Mouse (Mus musculus) lung, postnatal 14 days (tissue): Measurements from ENCODE around the gene Cyp19a1.
A peak's percentile ranks its signal among the peaks of the same experiment; 100 is the strongest.

Source experiments
- DNase-seq: peaks from one replicate; pipeline ENCODE4 v3.0.0; 2021

Cyp19a1 gene

DNA sequence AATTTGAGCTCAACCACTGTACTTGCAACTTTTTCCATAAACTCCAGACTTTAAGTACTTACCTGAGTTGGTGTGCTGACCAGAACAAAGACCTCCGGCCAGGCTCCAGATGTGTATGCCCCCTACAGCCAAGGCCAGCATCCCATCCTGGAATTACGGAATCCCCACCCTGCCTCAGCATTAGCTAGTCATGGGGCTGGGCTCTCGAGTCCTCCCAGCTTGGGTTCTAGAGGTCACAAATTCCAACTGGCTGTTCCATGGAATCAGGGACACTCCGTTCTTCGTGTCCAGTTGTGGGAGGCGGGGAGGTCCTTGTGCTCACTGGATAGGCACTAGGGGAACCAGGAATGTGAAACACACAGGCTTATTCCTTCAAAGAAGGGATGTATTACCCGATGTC, at the start of gene Cyp19a1:
Gene Cyp19a1 (minus strand): TSS at position 101 of the 400 bp plus-strand sequence.
- DNase-seq = no peak

DNA sequence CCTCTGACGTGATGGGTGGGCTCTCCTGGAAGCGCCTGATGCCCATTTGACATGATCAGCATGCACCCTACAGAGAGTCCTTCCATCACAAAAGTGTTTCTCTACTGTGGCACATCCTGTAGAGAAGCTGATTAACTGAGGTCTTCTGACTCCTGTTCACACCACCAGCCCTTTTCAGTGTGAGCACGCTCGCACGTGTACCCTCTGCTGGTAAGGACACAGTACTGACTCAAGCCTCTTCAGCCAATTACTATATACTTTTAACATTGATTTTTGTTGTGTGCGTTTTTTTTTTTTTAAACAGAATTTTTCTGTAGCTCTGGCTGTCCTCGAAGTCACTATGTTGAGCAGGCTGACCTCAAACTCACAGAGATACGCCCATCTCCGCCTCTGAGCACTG, 48.5 kb upstream of the Cyp19a1 start:
- DNase-seq = no peak

DNA sequence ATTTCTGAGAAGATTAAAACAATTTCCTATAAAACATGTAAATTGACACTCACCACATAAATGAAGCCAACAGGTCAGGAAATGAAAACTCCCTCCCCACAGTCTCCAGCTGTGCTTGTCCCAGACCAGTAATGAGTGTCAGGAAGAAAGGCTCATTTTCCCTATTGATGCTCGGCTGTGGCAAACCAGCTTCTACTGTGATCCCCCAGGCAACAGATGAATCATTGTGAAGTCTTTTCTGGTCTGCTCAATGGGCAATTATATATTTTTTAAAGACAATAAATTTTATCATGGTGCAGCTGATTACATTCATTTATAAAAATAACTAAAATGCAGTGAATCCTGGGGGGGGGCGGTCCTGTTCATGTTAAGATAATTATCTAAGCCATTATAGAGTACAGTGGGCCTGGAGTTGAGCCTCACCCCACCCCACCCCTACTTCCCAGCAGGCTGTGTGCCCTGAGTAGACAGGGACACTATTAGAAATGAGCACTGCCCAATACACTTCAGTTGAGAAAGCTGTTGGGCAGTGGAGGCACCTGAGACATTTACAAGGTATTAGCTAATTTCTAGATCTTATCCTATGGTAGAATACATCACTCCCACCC, 40.9 kb upstream of the Cyp19a1 start:
- no peak for DNase-seq

DNA sequence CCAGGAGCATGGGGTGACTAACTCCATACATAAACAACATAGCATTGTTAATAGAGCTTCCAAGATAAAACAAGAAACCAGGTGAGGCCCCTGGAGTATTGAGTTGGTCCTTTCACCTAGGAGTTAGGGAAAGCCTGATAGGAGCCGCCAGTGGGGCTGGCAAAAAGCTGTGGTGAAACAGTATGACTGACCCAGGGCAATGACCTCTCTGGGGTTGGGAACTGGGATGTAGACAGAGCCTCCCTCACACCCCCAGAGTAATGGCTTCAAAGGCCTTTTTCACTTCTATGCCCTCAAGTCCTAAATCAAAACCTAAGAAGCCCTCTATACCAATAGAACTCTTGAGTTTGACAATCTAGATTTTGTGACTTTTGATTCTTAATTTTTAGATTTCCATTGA, 40.3 kb upstream of the Cyp19a1 start:
- DNase-seq = no peak

DNA sequence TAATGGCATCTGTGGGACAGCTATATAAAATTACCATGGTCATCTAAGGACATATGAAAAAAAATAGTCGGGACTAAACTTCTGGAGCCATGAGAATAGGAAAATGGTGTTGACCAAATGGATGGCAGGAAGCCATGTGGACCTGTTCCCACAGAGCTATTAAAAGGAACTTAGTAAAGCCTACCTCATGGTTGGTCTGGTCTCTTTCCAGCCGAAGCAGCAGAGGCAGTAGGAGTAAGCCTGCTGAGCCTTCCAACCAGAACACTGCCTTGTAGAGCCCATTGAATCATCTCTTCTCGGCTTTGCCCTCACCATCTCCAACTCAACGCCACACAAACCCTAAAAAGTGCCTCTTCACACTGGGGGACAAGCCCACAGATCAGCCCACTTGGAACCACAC, 33.3 kb upstream of the Cyp19a1 start:
- DNase-seq = no peak

DNA sequence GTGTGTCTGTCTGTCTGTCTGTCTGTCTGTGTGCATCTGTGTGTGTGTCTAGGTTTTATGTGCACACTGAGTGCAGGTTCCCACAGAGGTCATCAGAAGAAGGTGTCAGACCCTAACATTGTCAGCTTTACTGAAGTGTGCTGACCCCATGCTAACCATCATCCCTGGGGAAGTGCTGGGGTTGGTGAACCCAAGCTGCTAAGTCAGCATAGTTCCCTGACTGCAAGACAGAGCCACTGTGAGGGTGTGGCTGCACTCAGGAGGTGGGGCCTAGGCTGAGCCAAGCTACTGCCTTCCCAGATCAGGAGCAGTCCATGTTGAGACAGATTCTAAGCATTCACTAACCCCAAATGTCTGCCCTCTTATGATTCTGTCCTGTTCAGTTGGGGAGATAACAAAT, 31.9 kb upstream of the Cyp19a1 start:
- DNase-seq = no peak

DNA sequence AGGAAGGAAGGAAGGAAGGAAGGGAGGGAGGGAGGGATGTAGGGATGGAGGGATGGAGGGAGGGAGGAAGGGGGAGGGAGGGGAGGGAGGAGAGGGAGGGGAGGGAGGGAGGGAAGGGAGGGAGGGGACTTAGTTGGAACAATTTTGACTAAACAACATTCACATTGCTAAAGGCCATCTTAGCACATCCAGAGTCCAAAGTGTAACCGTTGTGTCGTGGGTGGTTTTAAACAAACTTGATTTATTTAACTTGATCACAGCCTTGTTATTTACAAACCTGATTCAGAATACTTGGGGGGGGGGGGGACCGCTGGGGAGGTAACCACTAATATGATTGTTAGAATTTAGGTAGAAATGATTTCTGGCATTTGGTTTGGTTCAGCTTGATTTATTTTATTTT, 31.5 kb upstream of the Cyp19a1 start:
- no peak for DNase-seq

DNA sequence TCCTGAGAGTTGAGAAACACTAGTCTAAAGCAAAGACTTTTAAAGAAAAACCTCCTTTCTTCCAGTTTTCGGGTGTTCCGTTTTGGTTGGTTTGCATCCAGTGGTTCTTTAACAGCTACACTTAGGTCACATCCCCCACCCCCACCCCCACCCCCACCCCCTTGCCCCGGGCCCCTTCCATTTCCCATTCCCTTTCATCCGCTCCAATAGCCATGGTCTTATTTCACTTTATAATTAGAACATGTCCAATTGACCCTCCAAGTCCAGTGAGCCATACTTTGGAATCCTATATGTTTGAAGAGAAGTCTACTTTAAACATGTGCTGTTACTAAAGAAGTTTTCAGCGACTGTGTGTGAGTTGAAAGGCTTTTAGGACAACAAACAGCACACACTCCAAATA, 19.9 kb upstream of the Cyp19a1 start:
- no peak for DNase-seq

DNA sequence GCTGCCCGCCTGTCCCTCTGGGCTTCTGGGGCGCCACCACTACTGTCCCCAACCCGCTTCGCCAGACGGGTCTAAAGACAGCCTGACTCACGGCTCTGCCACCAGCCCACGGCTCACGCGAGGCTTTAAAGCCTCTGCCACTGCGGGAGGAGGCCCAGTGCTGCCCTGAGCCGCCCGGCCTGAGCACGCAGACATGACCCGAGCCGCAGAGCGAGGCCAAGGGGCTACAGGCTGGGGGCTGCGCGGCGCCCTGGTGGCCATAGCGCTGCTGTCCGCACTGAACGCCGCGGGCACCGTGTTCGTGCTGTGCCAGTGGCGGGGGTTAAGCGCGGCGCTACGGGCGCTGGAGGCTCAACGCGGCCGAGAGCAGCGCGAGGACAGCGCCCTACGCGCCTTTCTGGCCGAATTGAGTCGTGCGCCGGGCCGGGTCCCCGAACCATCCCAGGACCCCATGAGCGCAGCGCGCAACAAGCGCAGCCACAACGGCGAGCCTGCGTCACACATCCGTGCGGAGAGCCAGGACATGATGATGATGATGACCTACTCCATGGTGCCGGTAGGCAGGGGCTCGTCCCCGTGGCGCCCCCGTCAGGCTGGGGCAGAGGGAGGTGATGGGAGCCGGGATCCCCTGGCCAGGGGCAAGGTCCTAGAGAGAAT, 18.5 kb upstream of the Cyp19a1 start, which contains the start of gene Gldn:
Gene Gldn (plus strand): TSS at position 156 of the 657 bp plus-strand sequence.
- no peak for DNase-seq

DNA sequence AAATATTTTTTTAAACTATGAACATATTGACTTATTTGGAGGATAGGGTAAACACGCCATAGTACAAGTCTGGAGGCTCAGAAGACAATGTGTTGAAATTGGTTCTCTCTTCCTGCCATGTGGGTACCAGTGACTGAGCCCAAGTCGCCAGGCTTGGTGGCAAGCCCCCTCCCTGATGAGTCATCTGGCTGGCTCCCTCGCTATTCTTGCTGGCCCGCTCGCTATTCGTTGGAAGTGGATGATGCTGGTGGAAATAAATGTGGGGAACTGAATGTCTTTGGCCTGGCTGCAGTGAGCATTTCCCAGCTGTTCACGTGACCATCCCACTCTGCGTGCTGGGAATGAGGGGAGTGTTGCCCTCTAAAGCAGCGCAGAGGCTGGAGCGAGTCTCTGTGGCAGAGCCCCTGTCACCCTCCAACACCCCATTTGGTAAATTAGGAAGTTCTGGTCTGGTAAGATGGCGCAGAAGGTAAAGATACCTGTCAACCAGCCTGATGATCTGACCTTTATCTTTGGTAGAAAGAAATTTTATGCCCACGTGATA, 11.2 kb upstream of the Cyp19a1 start:
- no peak for DNase-seq

DNA sequence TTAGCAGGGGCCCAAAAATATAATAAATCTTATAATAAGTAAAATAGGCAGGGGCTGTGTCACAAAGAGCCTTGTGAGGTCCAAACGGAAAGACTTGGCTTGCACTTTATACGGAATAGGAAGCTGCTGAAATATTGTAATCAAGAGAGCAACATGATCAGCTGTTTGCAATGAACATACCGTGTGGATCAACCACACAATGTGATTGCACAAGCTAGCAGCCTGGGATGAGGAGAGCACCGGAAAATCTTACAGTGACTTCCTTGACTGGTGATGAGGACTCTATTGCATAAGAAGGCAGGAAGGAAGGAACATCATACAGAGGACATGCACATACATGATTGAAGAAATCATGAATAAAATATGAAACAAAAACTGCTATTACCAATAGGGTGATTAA, 7.4 kb upstream of the Cyp19a1 start:
- DNase-seq = no peak

DNA sequence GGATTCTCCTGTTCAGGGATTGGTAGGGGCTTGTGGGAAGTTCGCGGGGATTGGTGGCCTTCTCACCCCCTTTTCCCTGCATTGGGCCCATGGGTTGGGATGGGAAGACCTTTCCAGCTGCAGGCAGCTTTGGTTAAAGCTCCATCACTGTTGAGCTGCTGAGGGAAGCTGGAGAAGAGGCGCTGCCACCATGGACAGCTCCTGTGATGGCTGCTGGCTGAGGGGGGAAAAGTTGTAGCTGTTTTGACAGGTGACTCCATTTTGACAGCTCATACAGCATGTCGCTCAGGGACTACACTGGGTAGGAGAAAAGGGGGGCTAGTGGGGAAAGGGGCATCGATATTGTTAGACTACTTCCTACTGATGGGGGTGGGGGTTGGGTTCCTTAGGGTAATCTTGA, 3.0 kb upstream of the Cyp19a1 start:
- DNase-seq = no peak

DNA sequence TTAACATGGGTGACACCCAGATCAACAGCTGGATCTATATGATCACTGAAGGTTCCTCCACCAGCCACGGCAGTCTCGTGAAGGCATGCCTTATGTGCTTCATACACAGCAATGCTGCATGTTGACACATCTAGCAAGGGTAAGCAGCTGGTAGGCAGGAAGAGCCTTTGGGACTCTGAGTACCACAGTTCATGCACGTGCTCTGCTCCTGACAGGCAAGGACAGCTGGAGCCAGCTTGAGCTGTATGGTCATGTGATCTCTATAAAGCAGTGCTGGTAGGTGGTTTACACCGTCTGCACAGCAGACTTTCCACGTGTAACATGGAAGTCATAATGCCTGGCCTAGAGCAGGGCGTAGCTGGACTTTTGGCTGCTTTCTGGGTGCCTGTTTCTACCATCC, 2.1 kb upstream of the Cyp19a1 start:
- no peak for DNase-seq

DNA sequence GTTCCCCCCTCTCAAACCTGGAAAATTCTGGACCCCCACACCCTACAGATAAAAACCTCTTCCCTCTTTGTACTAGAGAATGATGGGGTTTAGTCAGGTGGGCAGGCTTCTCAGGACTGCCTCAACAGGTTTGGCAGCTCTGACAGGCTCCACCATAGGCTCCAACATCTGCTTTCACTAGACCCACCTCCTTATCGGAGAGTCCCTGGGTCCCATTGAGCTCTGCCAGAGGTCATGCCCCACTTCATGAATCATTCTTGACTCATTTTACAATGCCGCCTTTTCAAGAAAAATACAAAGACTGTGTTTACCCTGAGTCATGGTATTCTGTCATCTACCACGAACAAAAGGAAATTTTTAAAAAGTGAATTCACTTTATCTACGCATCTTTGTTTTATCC, 3.2 kb downstream of the Cyp19a1 start:
- DNase-seq = no peak

DNA sequence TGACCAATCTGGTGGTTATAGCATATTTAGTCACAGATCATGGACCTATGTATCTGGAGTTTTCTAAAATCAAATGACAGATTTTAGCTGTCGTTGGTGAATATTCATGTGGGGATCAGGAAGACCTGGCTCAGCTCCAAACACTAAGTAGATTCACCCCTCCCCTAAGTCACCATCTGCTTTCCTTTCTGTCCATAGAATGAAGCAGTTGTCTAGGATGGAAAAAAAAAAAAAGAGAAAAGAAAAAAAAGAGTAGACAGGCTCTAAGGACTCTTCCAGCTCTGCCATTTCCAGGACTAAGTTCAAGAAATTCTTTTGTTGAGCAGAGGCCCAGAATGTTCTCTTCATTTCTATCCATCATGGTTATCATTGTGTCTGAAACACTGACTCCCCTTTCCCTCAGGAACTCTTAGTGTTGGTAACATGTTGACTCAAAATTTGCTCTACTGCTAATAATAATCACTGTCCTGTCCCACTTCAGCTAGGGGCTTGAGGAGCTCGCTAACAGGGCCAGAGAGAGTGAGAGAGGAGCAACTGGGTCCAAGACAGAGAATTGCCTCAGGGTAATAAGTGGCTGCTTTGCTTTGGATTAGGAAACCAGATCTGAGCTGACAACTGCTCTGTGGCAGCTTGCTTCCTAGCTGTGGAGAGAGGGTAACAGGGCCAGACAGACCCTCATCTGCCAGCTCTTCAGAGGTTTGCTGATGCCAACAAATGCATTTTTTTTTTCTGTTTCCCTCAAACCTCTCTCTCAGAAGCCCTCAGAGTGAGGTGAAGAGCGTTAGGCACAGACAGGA, 22.8 kb downstream of the Cyp19a1 start:
- no peak for DNase-seq

DNA sequence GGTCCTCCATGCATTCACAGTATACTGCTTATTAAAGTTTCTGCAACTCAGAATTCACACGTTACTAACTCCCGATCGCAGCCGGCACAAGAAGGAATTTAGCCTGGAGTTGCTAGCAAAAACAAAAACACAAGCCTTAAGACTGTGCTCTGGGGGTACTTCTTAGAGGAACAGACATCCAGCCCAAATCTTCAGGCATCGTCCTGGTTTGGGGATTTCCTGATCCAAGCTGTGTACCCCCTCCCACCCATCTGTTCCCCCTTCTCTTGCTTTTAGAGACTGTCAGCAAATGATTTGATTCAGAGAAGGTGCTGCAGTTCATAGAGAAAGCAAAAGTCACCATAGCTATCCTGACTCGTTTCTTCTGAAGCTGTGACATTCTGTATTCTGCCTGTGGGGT, 40.3 kb downstream of the Cyp19a1 start:
- no peak for DNase-seq

DNA sequence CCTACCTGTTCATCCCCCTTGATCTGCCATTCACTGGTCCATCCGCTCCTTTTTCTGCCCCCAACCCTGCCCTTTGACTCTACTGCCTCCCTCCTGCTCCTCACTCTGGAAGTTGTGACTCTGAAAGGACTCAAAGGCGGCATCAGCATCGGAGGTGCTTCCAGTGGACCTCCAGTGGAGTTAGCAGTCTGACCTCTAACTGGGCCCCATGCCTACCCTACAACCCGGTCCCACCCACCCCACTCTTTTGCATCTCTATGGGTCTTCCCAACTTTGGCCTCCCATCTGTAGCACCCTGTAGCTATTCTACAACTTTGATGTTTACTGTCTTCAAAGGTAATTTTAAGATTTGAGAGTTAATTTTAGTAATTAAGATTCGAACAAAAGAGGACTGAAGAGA, 51.4 kb downstream of the Cyp19a1 start:
- DNase-seq = no peak

DNA sequence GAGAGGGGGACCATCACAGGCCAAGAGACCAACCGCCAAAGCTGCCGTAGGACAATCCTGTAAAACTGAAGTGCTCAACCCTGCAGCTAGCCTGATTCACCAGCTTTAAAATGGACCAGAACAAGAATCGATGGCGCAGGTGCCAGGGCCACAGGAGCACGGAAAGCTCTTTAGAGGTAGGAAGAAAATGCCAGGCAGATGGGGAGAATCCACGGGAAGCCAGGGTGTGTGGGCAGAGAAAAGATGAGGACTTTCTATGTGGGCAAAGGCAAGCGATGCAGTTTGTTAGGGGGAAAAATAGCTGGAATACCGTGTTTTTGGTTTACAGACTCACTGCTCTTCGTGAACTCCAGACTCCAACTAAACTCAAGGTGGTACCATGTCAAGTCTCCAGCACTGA, 53.0 kb downstream of the Cyp19a1 start:
- no peak for DNase-seq

DNA sequence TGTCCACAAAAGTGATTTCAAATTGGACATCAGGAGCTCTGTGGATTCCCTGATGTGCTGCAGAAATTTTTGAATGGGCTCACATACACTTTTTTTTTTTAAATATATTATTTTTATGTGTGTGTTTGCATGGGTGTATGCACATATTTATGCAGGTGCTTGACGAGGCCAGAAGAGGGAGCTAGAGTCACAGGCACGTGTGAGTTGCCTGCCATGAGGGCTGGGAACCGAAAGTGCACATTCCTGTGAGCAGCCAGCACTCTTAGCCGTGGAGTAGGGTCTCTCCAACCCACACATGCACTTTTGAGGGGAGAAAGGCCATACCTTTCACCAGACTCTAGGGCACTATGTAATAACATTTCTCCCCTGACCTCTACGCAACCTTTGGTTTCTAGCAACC, 73.1 kb downstream of the Cyp19a1 start:
- no peak for DNase-seq

DNA sequence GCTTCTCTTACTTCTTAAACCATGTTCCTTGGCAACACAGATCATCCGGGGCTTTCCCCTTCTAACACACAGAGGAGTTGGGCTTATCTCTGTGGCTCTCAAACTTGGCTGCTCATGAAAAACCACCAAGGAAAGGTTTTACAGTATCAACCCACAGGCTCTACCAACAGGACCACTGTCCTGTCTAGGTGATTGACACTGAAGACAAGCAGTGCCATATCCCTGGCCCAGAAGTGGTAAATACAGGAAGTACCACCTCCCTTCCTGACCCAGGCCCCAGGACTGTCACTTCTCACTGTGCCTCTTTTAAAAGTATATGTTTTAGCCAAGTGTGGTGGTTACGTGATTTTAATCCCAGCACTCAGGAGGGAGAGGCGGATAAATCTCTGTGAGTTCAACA, 76.5 kb downstream of the Cyp19a1 start:
- DNase-seq = no peak

DNA sequence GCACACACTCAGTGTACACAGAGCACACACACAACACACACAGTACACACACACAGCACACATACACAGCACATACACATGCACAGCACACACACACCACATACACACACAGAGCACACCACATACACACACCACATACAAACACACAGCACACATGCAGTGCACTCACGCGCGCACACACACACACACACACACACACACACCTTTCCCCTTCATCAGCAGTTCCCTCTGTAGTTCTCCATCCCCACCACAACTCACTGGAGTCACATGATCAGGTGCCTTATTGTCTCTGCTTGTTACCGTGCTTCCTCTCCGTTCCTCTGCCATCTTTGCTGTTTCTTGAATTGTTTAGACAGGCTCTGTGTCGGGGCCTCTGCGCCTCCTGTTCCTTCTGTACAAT, 85.4 kb downstream of the Cyp19a1 start:
- no peak for DNase-seq

DNA sequence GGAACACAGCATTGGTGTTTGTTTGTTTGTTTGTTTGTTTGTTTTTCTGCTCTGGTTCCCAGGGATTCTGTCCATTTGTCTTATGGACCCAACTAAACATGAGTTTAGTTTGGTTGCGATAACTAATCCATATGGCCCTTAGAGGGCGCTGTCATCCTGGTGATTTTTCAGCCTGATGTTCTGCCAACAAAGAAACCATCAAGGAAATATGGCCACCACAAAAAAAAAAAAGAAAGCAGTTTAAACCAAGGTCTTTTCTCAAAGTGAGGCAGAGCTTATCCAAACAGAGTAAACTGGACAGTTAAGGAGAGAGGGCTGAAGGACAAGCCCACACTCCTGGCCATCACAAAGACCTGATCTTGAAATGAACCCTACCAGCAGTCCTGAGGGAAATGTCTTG, 86.6 kb downstream of the Cyp19a1 start:
- peak; percentile 42 for DNase-seq

DNA sequence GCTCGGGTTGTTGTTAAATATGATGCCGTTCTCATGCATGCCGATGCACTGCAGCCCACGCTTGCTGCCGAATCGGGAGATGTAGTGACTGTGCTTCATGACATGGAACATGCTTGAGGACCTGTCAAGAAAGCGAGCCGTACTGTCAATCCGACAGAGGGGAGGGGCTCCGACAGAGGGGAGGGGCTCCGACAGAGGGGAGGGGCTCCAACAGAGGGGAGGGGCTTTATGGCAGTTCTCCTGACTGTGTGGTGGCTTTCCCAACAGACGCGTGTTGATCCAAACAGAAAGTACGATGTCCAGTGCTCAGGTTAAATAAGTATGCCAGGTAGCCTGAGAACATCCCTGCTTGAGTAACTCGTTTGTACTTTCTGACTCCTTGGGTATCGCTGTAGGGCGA, 87.7 kb downstream of the Cyp19a1 start:
- no peak for DNase-seq

DNA sequence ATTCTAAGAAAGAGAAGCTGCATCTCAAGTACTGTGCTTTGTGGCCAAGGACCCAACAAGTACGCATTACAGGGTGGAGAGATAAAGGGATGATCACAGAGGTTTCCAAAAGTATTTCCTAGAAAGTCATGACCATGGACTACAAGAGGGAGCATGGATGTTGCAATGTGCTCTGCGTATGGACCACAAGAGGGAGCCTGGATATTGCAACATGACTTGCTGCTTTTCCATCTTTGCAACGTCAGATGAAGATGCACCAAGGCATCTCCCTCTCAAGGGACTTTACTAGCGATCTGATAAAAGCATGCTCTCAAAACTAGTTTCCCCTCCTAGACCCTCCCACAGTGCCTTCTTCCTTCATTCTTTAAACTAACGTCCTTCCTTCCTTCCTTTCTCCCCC, 98.4 kb downstream of the Cyp19a1 start:
- no peak for DNase-seq
